Mouse (Mus musculus) E14TG2a.4 (cell line): ENCODE results near the gene Poldip3.

Source experiments
- H3K27me3 ChIP-seq: 2 replicates; pipeline ENCODE4 v1.6.1; 2014; ENCODE audit warnings: low read length, control low read depth; ENCODE audit not compliant: insufficient read depth
- H3K36me3 ChIP-seq: 2 replicates; pipeline ENCODE4 v1.6.1; 2014; ENCODE audit warnings: low read length, control low read depth; ENCODE audit not compliant: insufficient read depth
- H3K4me1 ChIP-seq: replicated peaks from 2 replicates; pipeline ENCODE4 v1.6.1; 2014; ENCODE audit warnings: low read depth, low read length, control low read depth
- H3K4me3 ChIP-seq: replicated peaks from 2 replicates; pipeline ENCODE4 v1.5.1; 2014; ENCODE audit warnings: mild to moderate bottlenecking, low read length
- H3K9me3 ChIP-seq: 2 replicates; pipeline ENCODE4 v1.6.1; 2014; ENCODE audit warnings: low read length, control low read depth
- CTCF ChIP-seq: conservative IDR thresholded peaks from 2 replicates; pipeline ENCODE4 v1.5.1; 2014; ENCODE audit warnings: low read length
- NANOG ChIP-seq: IDR thresholded peaks from 2 replicates; pipeline ENCODE4 v1.6.1; 2014; ENCODE audit warnings: borderline replicate concordance, low read length, mixed read lengths
- POU5F1 ChIP-seq: IDR thresholded peaks from 2 replicates; pipeline ENCODE4 v1.6.1; 2014; ENCODE audit warnings: low read length, borderline replicate concordance

Poldip3 gene

GRCm38 (mm10) chr15:83107814-83108213, 41.4 kb downstream of the Poldip3 start:
- Histone ChIP-seq H3K4me3 (no peak overlapping the region), H3K4me1 (peaks cover 30% of the 10 kb centered on the region), H3K36me3 (peaks cover 31% of the 10 kb centered on the region), H3K9me3 (peaks cover 36% of the 10 kb centered on the region), H3K27me3 (no peaks in the 10 kb centered on the region)
- TF ChIP-seq CTCF, result no peak

GRCm38 (mm10) chr15:83106426-83106825, 42.8 kb downstream of the Poldip3 start:
- TF ChIP-seq CTCF (no peak), NANOG (no peak), POU5F1 (no peak)
- peaks cover 44% of the 10 kb centered on the region for H3K4me1 ChIP-seq
- no peak overlapping the region for H3K4me3 ChIP-seq
- H3K9me3 ChIP-seq, result peaks cover 22% of the 10 kb centered on the region
- H3K36me3 ChIP-seq, result peaks cover 29% of the 10 kb centered on the region
- H3K27me3 ChIP-seq, result no peaks in the 10 kb centered on the region

GRCm38 (mm10) chr15:83103111-83103510, 46.1 kb downstream of the Poldip3 start:
- H3K4me3 ChIP-seq, result no peak overlapping the region
- H3K36me3 ChIP-seq, result peaks cover 20% of the 10 kb centered on the region
- H3K4me1 ChIP-seq, result peaks cover 69% of the 10 kb centered on the region
- H3K27me3 ChIP-seq, result no peaks in the 10 kb centered on the region
- H3K9me3 ChIP-seq, result no peaks in the 10 kb centered on the region
- no peak for TF ChIP-seq CTCF
- no peak for TF ChIP-seq NANOG
- no peak for TF ChIP-seq POU5F1

GRCm38 (mm10) chr15:83100332-83100662, 48.9 kb downstream of the Poldip3 start:
- no peaks in the 10 kb centered on the region for H3K9me3 ChIP-seq
- H3K4me1 ChIP-seq, result peaks cover 57% of the 10 kb centered on the region

GRCm38 (mm10) chr15:83099533-83100331, 49.5 kb downstream of the Poldip3 start:
- no peaks in the 10 kb centered on the region for H3K27me3 ChIP-seq
- no peaks in the 10 kb centered on the region for H3K9me3 ChIP-seq
- TF ChIP-seq NANOG (no peak), POU5F1 (no peak), CTCF (no peak)
- H3K4me3 ChIP-seq, result peak overlapping the region; percentile 85
- peaks cover 57% of the 10 kb centered on the region for H3K4me1 ChIP-seq
- H3K36me3 ChIP-seq, result peaks cover 5% of the 10 kb centered on the region; the same call in 1 of the 2 replicates

More at GRCm38 (mm10) chr15:83100332-83100662, 48.9 kb downstream of the Poldip3 start:
- TF ChIP-seq POU5F1, result no peak
- TF ChIP-seq CTCF, result no peak
- no peak for TF ChIP-seq NANOG
- peaks cover 10% of the 10 kb centered on the region for H3K36me3 ChIP-seq
- peak overlapping the region; percentile 85 for H3K4me3 ChIP-seq
- H3K27me3 ChIP-seq, result no peaks in the 10 kb centered on the region

GRCm38 (mm10) chr15:83095950-83096349, 53.2 kb downstream of the Poldip3 start:
- H3K4me3 ChIP-seq, result no peak overlapping the region
- no peaks in the 10 kb centered on the region for H3K36me3 ChIP-seq
- H3K4me1 ChIP-seq, result peaks cover 49% of the 10 kb centered on the region
- no peaks in the 10 kb centered on the region for H3K27me3 ChIP-seq
- peak; percentile 47 for TF ChIP-seq CTCF
- TF ChIP-seq NANOG, result no peak
- no peaks in the 10 kb centered on the region for H3K9me3 ChIP-seq

GRCm38 (mm10) chr15:83093687-83094086, 55.5 kb downstream of the Poldip3 start:
- peaks cover 52% of the 10 kb centered on the region for H3K4me1 ChIP-seq
- H3K9me3 ChIP-seq, result no peaks in the 10 kb centered on the region
- H3K36me3 ChIP-seq, result no peaks in the 10 kb centered on the region
- H3K27me3 ChIP-seq, result peaks cover 13% of the 10 kb centered on the region
- H3K4me3 ChIP-seq, result no peak overlapping the region
- TF ChIP-seq CTCF (no peak), NANOG (no peak), POU5F1 (no peak)

GRCm38 (mm10) chr15:83090874-83091273, 58.3 kb downstream of the Poldip3 start:
- Histone ChIP-seq H3K9me3 (no peaks in the 10 kb centered on the region), H3K4me3 (no peak overlapping the region), H3K36me3 (no peaks in the 10 kb centered on the region), H3K4me1 (peaks cover 47% of the 10 kb centered on the region), H3K27me3 (peaks cover 18% of the 10 kb centered on the region)
- TF ChIP-seq POU5F1, result no peak
- no peak for TF ChIP-seq CTCF
- no peak for TF ChIP-seq NANOG

GRCm38 (mm10) chr15:83089429-83089605, 59.9 kb downstream of the Poldip3 start, which contains the start of gene Serhl:
Gene Serhl (plus strand): TSS chr15:83089506.
- Histone ChIP-seq H3K4me3 (peak within 1 kb of the TSS; percentile 35), H3K9me3 (no peaks in the 10 kb centered on the region)

More at GRCm38 (mm10) chr15:83089429-83089605, 59.9 kb downstream of the Poldip3 start, which contains the start of gene Serhl:
- no peak for TF ChIP-seq CTCF
- Histone ChIP-seq H3K27me3 (peaks cover 18% of the 10 kb centered on the region), H3K36me3 (no peaks in the 10 kb centered on the region), H3K4me1 (peaks cover 50% of the 10 kb centered on the region)
